Mouse (Mus musculus): ENCODE data around the gene Tpm1. TPM values are rescaled to one million over a fixed set of nuclear protein-coding genes. Genes with fewer than 3 reads are reported as not detected.

Tpm1 gene
- total RNA-seq, 1 experiment from 2014 or later: 101 TPM

DNA sequence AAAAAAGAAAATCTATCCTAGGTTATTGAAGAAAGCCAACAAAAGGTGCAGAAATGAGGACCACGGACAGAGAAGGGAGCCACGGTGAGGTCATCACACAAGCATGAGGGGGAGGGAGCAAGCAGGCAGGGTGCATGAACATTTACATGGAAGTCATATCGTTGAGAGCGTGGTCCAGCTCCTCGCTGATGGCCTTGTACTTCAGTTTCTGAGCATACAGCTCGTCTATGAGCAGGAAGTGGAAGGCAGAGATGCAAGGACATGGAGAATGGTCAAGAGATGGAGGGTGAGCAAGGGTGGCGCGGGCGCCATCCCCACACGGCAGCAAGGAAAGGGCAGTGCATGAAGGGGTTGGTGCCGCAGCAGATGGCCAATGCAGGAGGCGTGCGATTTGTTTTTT is 19.7 kb downstream of the Tpm1 start:
- ATAC-seq (replicated peaks; ENCODE audit: low read depth, poor library complexity, severe bottlenecking): no peak

DNA sequence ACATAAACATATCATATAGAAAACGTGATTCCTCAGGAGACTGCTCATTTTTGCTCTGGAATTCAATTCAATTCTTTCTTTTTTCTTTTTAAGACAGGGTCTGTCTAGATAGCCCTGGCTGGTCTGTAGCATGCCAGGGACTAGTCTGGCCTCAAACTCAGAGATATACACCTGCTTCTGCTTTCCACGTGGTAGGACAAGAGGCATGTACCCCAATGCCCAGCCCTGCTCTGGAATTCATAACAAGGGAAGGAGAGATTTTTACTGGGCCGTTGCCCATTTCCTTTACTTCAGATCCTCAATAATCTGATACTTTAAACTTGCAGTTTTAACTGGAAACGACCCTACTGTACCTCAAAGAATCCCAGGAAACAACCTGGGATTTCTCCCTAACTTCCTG is 20.3 kb downstream of the Tpm1 start:
- ATAC-seq (replicated peaks; ENCODE audit: low read depth, poor library complexity, severe bottlenecking): no peak

DNA sequence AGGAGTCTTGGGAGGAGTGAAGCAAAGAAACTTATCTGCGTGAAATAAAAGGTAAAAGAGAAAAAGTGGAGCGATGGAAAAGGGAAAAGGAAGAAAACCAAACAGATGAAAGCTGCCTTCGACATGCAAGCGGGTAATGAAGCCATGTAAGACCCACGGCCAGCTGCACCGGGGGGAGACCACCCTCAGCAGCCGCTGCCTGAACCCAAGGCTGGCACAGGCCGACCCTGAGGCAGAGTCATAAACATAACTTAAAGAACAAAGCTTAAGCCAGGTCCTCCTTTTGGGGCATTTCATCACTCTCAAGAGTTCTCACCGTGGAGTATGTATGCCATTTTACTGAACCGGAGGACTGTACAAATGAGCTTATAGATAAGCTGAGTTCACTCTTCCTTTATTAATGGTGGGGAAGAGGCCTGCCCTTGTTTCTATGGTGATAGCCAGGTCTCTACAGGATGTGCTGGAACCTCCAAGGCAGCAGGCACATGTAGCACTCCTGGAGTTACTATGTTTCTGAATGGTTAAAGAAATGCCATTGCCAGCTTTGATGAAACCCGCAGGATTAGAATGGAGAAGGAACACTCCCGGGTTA is 21.0 kb downstream of the Tpm1 start:
- ATAC-seq (replicated peaks; ENCODE audit: low read depth, poor library complexity, severe bottlenecking): no peak

DNA sequence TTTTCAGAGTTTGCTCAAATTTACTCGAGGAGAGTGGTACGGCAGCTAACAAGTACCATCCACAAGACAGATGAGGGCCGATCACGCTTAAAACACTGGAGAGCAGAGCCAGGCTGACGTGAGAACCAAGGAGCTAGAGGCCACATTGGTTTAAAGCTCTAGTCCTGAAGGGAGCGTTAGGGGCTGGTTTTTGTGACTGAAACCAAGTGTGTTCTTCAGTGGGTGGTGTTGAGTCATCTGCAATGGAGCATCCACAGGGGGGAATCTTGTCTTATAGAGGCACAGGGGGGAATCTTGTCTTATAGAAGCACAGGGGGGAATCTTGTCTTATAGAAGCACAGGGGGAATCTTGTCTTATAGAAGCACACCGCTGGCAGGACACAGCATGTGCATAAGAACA is 22.3 kb downstream of the Tpm1 start:
- ATAC-seq (replicated peaks; ENCODE audit: low read depth, poor library complexity, severe bottlenecking): no peak

DNA sequence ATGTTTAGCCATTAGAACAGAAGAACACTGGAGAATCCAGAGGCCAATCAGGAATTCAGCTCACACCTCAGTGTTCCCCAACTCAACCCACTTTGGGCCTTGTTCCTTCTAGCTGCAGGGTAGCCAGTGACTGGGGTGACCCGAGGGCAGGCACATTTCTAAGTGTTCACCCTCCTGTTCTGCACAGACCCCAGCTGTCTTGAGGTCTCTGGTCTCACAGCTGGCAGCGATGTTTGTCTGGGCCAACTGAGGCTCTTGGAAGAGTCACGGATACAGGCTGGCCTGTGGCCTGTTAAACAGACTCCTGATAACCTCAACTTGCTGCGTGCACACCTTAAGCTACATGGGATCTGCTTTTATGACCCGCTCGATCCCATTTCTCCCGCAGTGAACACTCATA is 23.1 kb downstream of the Tpm1 start:
- no peak for ATAC-seq (replicated peaks; ENCODE audit: low read depth, poor library complexity, severe bottlenecking)

DNA sequence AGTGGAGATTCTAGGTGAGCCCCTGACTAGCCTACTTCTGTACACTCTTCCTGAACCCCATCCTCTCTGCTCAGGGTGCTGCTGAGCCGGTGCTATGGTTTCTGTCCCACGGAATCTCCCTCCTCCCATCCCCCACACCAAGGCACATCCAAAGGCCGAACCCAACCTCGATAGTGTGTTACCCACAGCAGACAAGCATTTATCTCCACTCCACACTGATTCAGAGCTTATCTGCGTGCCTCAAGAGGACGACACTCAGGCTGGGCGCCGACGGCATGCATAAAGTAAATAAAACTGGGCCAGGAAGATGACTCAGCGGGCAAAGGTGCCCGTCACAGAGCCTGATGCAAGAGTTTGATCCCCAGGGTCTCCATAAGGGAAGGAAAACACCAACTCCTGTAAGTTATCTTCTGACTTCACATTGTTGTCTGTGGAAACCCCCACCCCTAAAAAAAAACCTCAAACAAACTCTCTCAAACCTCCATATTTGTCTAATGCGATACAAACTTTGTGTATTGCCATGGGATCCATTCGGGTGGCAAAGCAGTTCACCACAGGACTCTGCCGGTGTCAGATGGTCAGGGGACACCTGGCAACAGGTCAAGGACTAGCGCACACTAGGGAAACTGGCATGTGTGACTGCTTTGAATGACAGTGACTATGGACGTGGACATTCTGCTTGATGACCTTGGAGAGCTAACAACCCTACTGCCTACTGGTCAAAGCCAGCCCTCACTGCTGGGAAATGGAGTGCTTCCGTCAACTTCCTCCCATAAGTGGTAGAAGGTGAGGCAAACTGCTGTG is 24.1 kb downstream of the Tpm1 start:
- ATAC-seq (replicated peaks; ENCODE audit: low read depth, poor library complexity, severe bottlenecking): peak; percentile 79

DNA sequence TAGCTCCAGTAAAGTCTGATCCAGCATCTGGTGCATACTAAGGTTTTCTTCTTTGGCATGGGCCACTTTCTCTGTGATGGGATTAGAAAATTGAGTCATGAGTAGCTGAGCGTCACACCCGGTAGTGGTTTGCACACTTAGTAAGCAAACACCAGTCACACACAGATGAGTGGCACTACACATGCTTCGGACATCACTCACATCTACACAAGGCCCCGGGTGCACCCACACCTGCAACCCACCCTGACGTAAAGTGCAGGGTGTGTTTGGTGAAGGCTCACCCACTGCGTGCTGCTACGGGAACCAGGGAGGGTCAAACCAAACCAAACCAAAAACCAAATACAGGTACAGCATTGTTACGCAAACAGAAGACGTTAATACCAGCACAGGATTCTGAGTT is 25.8 kb downstream of the Tpm1 start:
- no peak for ATAC-seq (replicated peaks; ENCODE audit: low read depth, poor library complexity, severe bottlenecking)

DNA sequence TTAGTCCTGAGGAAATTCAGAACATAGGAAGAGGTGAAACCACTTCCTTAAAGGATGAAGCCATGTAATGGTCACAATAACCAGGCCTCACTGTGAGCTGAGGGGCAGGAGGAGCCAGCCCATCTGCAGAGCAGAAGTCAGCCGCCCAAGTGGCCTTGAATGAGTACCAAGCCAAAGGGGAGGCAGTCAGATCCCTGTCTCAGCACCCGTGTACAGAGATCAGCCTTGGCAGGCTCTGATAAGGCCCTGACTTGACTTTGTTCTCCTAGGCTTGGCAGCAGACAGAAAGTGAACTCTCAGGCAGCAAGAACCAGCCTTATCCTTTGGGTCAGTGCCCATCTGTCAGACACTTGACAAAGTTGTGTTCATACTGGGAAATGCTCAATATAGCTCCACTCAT is 29.1 kb downstream of the Tpm1 start:
- ATAC-seq (replicated peaks; ENCODE audit: low read depth, poor library complexity, severe bottlenecking): peak; percentile 60

DNA sequence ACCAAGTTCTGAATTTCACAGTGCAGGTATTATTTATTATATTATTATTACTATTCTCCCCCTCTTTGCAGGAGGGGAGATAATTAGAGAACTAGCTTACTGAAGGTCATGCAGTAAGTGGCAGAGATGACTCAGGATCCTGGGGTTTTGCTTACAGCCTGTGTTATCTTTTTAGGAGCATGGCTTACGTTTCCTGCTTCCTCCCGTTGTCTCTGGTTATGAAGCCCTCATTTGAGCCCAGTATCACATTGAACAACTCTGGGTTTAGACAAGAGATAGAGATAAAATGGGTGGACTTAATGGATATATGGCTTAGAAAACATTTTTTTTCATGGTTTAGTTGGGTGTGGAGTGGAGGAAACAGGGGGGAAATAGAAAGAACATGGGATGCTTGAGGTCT is 35.7 kb downstream of the Tpm1 start:
- ATAC-seq (replicated peaks; ENCODE audit: low read depth, poor library complexity, severe bottlenecking): peak; percentile 94

DNA sequence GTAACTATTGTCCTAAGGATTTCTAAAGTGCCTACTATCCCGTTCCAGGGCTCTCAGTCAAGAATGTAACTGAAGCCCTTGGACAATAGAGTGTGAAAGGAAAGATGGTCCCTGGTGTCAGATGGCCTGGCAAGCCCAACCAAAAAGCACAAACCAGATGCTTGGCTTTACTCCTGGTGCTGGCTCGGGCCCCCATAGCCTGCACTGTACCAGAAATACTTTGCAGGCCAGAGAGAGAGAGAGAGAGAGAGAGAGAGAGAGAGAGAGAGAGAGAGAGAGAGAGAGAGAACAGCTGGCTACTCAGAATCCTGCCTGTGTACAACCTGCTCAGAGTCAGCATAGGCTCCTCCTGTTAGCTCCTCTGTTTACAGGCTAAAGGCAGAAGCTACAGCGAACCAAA is 36.7 kb downstream of the Tpm1 start:
- no peak for ATAC-seq (replicated peaks; ENCODE audit: low read depth, poor library complexity, severe bottlenecking)

DNA sequence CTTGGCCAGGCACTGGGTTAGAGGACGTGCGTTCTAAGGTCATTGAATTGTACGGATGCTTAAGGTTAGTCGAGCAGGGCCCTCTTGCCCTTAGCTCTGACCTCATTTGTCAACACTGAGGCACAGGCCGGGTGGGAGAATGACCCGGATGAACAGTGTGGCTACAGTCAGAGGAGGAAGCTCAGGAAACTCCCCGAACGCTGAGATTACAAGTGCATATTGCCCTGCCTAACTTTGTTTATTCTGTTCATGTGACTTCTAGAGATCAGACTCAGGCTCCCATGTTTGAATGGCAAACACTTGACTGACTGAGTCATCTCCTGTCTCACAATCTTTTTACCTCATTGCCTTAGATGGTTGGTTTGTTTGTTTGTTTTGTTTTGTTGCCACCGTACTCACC is 37.7 kb downstream of the Tpm1 start:
- no peak for ATAC-seq (replicated peaks; ENCODE audit: low read depth, poor library complexity, severe bottlenecking)

DNA sequence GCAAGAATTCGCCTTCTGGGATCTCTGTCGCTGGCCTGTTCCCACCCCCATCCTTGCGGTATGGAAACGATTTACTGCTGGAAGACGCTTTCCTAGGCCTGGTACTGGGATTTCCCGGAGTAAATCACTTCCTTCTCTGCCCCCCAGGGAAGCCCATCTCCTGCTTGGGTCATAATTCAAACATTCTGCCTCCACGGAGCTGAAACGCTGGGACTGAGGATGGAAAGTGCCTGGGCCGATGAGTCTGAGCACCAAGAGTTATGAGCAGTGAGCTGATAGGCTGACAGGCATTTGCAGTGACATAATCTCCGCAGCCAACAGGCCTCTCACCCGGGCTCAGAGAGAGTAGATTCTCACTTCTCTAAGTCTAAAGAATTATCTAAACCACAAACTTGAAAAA is 40.4 kb downstream of the Tpm1 start:
- no peak for ATAC-seq (replicated peaks; ENCODE audit: low read depth, poor library complexity, severe bottlenecking)

DNA sequence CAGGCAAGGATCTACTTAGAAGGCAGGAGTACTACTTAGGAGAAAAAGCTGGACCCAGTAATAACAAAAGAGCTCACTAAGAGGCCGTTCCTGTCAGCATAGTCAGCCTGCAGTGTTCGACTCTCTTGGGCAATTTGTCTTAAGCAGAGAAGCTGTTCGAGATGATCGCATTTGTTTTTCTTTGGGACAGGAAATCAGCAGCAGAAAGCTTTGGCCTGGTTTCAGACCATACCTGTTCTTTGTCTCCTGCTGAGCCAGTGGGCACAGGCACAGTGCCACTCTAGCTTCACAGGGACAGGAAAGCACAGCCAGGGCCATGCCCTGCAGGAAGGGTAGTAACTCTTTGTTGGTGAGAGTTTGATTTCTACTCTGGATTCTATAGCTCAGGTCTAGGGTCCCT is 42.8 kb downstream of the Tpm1 start:
- no peak for ATAC-seq (replicated peaks; ENCODE audit: low read depth, poor library complexity, severe bottlenecking)

DNA sequence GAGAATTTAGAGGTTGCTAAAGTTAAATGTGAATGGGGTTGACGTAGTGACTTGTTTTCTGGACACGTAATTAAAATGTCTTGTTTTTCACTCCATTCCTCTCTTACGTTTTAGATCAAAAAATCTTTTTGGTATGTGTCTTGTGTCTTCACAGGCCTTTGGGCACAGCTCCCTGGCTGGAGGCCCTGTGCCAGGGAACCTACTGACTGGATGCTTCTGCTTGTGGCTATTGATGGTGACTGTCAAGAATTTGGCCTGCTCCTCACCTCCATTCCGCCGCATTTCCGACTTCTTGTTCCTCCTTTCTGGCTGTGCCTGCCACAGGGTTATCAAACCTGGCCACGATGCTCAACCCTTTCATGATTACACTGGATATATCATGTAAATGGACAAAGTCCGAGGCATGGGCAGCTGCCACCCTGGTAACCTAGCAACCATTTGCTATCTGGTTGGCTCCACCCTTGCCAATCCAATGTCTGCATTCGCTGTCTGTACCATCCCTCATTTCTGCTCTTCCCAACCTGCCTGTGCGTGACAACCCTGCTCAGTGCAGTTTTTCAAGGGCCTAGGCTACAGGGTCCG is 44.0 kb downstream of the Tpm1 start:
- no peak for ATAC-seq (replicated peaks; ENCODE audit: low read depth, poor library complexity, severe bottlenecking)

DNA sequence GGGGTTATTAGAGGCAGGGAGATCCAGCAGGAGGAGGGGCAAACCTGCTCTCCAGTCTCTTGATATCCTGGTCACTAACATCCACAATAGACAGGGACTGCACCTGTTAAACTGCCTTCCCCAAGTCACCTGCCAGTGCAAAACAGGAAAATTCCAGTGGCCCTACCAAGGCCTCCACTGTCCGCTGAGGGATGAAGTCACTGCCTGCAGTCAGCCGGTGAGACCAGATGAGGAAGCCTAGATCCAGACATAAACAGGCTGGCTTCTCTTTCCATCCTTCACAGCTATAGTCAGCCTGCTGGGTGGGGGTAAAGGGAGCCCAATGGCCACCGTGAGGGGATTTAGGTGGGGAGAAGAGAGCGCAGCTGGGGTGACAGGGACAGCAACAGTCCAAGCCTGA is 45.5 kb downstream of the Tpm1 start:
- ATAC-seq (replicated peaks; ENCODE audit: low read depth, poor library complexity, severe bottlenecking): no peak

DNA sequence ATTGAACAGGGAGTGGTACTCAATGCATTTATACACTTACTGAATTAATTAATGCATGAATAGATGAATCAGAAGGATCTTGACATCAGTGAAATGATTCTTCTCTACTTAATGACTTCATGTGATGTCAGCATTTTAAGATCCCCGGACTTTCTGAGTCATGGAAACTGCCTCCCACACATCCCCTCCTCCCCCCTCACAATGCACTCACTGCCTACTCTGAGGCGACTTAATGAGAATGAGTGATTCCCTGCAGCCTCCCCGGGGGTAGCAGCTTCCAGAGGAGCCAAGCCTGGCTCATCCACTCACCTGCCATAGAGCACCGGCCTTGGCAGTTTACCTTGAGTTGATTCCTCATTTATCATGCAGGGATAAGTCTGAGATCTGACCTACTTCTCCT is 46.0 kb downstream of the Tpm1 start:
- no peak for ATAC-seq (replicated peaks; ENCODE audit: low read depth, poor library complexity, severe bottlenecking)

DNA sequence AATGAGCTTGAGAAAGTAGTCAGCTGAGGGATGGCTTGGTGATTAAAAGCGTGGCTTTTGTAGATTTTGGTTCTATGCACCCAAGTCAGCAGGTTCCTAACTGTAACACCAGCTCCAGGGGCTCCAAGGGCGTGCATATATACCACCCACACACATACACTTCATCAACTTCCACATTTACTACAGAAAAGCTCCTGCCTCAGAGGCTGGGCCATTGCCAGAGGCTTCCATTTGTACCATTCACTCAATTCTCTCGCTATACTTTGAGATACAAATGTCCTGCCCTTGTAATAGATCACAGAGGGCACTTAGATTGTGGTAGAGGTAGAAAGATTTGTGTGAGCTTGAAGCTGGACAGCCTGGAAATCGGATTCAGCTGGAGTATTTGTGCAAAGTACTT is 47.7 kb downstream of the Tpm1 start:
- peak; percentile 21; the same call in 1 of the 2 replicates for ATAC-seq (replicated peaks; ENCODE audit: low read depth, poor library complexity, severe bottlenecking)

DNA sequence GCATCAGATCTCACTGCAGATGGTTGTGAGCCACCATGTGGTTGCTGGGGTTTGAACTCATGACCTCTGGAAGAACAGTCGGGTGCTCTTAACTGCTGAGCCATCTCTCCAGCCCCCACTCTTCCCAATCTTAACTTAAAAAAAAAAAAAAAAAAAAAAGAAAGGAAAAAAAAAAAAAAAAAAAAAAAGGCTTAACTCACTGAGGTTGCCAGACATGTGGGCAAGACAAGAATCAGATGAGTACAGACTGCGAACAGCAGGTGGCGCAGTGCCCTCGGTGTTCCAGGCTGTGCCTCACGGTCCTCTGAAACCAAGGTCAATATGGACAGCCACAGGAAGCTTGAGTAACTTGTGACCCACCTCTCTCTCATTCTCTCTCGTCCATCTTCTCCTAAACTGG is 48.2 kb downstream of the Tpm1 start:
- ATAC-seq (replicated peaks; ENCODE audit: low read depth, poor library complexity, severe bottlenecking): peak; percentile 100

DNA sequence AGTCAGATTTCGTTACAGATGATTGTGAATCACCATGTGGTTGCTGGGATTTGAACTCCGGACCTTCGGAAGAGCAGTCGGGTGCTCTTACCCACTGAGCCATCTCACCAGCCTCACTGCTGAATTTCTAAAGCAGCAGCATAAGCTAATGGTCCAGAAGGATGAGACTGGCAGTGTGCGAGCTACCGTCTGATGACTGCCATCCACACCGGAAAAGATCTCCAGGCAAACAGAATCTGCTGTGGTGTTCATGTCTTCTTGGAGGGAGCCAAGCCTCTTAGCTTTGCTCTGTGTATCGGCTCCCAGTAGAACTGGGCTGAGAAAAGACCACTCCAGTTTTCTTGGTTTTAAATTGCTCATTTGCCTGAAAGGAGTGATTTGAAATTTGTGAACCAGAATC is 49.5 kb downstream of the Tpm1 start:
- ATAC-seq (replicated peaks; ENCODE audit: low read depth, poor library complexity, severe bottlenecking): no peak

DNA sequence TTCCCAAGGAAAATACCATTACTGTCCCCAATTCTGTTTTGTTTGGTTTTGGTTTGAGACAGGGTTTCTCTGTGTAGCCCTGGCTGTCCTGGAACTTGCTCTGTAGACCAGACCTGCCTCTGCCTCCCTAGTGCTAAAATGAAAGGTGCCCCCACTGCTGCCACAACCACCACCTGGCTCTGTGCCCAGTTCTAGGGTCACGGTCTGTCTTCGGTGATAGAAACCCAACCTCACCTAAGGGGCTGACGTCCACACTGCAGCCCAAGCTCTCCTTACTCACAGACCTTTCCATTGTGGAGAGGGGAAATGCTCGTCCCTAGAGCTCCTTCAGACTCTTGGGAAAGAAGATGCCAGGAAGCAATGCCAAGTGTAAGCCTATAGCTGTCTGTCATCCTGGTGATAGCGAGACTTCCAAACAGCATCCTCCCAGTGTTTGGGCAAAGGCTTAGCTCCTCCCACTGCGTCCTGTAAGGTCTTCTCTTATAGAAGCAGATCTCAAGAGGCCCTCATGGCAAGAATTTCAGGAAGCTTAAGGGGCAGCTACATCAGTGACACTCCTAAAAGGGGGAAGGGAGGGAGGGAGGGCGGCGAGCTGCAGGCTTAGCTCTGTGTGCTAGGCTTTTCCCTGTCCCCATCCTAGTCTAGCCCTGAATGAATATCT is 57.3 kb downstream of the Tpm1 start:
- ATAC-seq (replicated peaks; ENCODE audit: low read depth, poor library complexity, severe bottlenecking): peak; percentile 23; the same call in 1 of the 2 replicates
